Comparison of ENCODE assay signal across 8 mouse cellular contexts in genomic region chr7:127712461-127713385, GRCm38 (mm10). TPM values are rescaled to one million over a fixed set of nuclear protein-coding genes. Genes with fewer than 3 reads are reported as not detected.
DNase-seq lines count a peak whose midpoint lies in the region; ATAC-seq and TF ChIP-seq lines count a peak whose summit lies in the region.

Gene Ctf1, plus strand, starts transcription at chr7:127712736.

- no peak for ATAC-seq in Patski
- ATAC-seq in hindbrain, embryonic 12.5 days (ENCODE audit: low FRiP score): peak; percentile 51

- CTCF ChIA-PET in Patski (lab: Charles Lee): interaction anchor here (0.9 to 13.2 kb wide), 2 partner anchors 21 to 36 kb away, joined by 3 to 100 read pairs; no protein-coding TSS in a partner anchor

- no peak for TF ChIP-seq CTCF in Patski (IDR thresholded peaks at IDR 0.05)

- peak within 1 kb of the TSS; percentile 59 for H3K4me2 ChIP-seq in hindbrain, embryonic 12.5 days (replicated peaks)

- H3K27ac ChIP-seq in hindbrain, embryonic 12.5 days: peak within 1 kb of the TSS; percentile 79

- no peaks in the 10 kb centered on the region for H3K9me3 ChIP-seq in hindbrain, embryonic 12.5 days (replicated peaks)

- DNase-seq in Patski (ENCODE audit: low read depth, low spot score): no peak
- peak; percentile 81 for DNase-seq in cerebellum, adult 9-11 months
- peak; percentile 46 to 58 for DNase-seq in frontal cortex, postnatal 25 days (ENCODE audit: low spot score in 2 of 2)
- peak; percentile 68 to 70 for DNase-seq in layer of hippocampus, postnatal 36 days
- DNase-seq in lung, postnatal 25 days (ENCODE audit: low spot score): peak; percentile 82
- DNase-seq in retina, embryonic 14.5 days (ENCODE audit: low spot score): peak; percentile 85
- peak; percentile 81 for DNase-seq in urinary bladder, postnatal 14 days (ENCODE audit: low spot score)

- 0 out of 2 replicates have a peak within 1 kb of the TSS, but pooled peaks have one; percentile 25 for H3K9ac ChIP-seq in hindbrain, embryonic 12.5 days

- H3K36me3 ChIP-seq in hindbrain, embryonic 12.5 days: no peaks in the 10 kb centered on the region

- in situ Hi-C loops in Patski (cut with MboI; ENCODE audit: low pct_unique_long_range_greater_than_20kb): no loop called here

- H3K27me3 ChIP-seq in Patski: no peaks in the 10 kb centered on the region
- H3K27me3 ChIP-seq in hindbrain, embryonic 12.5 days: 0 out of 2 replicates have a peak, but pooled peaks cover 5% of the 10 kb centered on the region

- peak within 1 kb of the TSS; percentile 27 for H3K4me3 ChIP-seq in hindbrain, embryonic 12.5 days

- peaks cover 24% of the 10 kb centered on the region for H3K4me1 ChIP-seq in hindbrain, embryonic 12.5 days

- POLR2A ChIA-PET in Patski (lab: Charles Lee): interaction anchor here (0.9 to 1.9 kb wide), 3 partner anchors 10 to 40 kb away, joined by 3 to 5 read pairs (median 3); no protein-coding TSS in a partner anchor

- WGBS in hindbrain, embryonic 12.5 days: 1% methylated on average over 28 of the region's 28 CpGs

RNA-seq across cellular contexts. Expression of gene Ctf1, which starts in this region (rescaled TPM):
- 10.8 TPM for polyA plus RNA-seq in Patski (2021)
- polyA plus RNA-seq in hindbrain, embryonic 12.5 days (2016; fragmentation: Nextera tagmentation; extraction: Ambion mirVana): 10.2 and 12.4 TPM in 2 replicates
- 1 to 10 TPM; 2.1 to 2.4 TPM for total RNA-seq in layer of hippocampus, postnatal 36 days (2021)
